Mouse (Mus musculus): ENCODE measurements around the gene 7530416G11Rik.

- no peak for TF ChIP-seq EP300 (IDR thresholded peaks at IDR 0.05; ENCODE audit: low read depth)
- no peak for TF ChIP-seq CTCF (IDR thresholded peaks at IDR 0.05; ENCODE audit: low read depth)
Measured at GRCm38 (mm10) chr15:85463027-85463790, 39.8 kb downstream of the 7530416G11Rik start.

Data from heart, postnatal 0 days (tissue).